Mouse (Mus musculus) adrenal gland, adult (tissue): Measurements from ENCODE around the gene Nol12.
A peak's percentile ranks its signal among the peaks of the same experiment; 100 is the strongest.

Experiments
- DNase-seq, 2 experiments: peaks; one replicate each; pipeline ENCODE4 v3.0.0; 2022 to 2023; ENCODE audit warnings: low spot score in 1 of 2; ENCODE audit not compliant: inconsistent age in 2 of 2

Nol12 gene

GRCm38 (mm10) chr15:78934784-78935320 lies at the start of gene Nol12:
Gene Nol12 (plus strand): TSS chr15:78934933.
- DNase-seq: peak; percentile 83 to 96

DNA sequence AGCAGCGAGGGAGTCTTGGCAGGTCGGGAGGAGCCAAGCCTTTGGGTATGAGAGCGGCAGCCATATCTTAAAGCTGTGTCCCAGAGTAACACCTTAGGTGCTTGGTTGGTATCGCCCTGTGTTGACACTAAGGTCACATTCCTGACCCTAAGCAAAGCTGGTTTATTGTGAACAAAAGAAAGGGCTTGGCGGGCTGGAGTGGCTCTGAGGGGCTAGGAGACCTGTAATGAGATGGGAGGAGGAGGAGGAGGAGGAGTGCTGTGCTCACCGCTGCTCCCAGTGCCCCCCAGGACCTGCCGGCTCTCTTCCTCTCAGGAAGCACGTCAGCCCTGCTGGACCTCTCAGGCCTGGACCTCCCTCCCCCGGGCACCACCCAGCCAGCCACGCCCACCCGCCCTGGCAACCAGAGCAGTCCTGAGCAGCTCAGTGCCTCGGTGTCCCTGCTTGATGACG lies 45.3 kb upstream of the Nol12 start:
- DNase-seq: no peak

- DNase-seq: no peak
Observed at GRCm38 (mm10) chr15:78892440-78892839, 42.3 kb upstream of the Nol12 start.

DNA sequence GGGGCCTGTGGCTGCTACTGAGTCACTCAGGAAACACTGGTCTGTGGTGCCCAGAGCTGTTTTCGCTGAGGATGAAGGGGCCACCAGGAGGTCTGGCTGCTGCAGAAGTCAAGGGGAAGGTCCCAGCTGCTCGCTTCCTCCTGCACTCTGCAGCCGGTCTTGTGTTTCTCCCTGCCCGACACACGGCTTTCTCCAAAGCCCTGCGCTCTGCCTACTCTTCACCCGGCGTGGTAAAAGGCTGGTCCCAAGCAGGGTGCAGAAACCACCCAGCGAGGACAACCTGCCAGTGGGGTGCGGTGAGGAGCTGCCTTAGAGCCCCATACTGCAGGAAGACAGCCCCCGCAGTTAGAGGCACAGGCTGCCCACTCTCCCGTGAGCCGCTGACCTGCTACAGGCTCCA lies 40.0 kb upstream of the Nol12 start:
- peak in 1 of 2 experiments; percentile 35 for DNase-seq

DNA sequence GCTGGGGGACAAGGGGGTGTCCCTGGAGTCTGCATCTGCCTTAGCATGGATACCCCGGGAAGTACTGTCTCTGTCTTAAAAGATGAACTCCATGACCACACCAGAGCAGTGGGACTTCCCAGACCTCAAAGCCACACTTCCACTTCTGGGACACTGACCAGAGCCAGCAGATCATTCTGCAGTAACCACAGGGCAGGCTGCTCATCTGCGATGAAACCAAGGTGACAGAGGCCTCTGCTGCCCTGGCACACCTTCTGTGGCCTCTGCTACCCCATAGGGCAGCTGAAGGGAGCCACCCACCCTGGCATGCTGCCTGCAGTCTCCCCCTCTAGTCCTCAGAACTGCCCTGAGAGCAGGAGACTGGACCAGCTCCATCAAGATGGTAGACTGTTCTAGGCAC lies 39.0 kb upstream of the Nol12 start:
- peak in 1 of 2 experiments; percentile 45 for DNase-seq

- peak in 1 of 2 experiments; percentile 37 for DNase-seq
Observed at GRCm38 (mm10) chr15:78896149-78896548, 38.6 kb upstream of the Nol12 start.

DNA sequence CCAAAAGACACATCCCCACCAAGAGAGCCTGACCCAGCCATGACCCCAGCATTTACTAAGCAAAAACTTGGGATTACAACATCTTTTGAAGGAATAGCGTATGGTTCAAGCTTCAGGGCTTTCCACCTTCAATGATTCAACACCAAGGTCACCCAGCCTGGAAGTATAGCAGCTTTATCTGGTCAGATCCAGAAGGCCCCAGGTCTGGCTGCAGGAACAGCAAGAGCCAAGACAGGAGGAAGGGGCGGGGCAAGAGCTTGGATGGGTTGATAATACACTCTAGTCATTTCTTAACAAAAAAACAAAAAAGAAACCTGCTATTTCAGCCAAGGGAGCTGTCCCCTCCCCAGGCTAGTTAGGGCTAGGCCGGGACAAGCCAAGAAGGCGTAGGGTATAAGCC lies 37.2 kb upstream of the Nol12 start:
- DNase-seq: peak; percentile 56 to 74

- no peak for DNase-seq
Observed at GRCm38 (mm10) chr15:78898507-78899001, 36.2 kb upstream of the Nol12 start.

DNA sequence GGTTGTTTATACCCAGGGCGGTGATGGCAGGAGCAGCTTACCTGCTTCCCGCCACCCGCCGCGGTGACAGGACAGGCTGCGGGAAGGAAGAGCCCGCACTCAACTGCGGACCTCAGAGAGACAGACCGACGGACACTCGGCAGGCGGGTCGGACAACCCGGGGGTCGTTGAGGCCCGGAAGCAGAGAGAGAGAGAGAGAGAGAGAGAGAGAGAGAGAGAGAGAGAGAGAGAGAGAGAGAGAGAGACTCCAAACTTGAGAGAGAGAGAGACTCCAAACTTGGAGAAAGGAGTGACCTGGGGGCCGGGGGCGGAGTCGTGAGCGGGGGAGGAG lies 35.4 kb upstream of the Nol12 start, which contains the start of gene Gm49510:
Gene Gm49510, plus strand, starts transcription at position 259 of the 331 bp plus-strand sequence.
- no peak for DNase-seq

DNA sequence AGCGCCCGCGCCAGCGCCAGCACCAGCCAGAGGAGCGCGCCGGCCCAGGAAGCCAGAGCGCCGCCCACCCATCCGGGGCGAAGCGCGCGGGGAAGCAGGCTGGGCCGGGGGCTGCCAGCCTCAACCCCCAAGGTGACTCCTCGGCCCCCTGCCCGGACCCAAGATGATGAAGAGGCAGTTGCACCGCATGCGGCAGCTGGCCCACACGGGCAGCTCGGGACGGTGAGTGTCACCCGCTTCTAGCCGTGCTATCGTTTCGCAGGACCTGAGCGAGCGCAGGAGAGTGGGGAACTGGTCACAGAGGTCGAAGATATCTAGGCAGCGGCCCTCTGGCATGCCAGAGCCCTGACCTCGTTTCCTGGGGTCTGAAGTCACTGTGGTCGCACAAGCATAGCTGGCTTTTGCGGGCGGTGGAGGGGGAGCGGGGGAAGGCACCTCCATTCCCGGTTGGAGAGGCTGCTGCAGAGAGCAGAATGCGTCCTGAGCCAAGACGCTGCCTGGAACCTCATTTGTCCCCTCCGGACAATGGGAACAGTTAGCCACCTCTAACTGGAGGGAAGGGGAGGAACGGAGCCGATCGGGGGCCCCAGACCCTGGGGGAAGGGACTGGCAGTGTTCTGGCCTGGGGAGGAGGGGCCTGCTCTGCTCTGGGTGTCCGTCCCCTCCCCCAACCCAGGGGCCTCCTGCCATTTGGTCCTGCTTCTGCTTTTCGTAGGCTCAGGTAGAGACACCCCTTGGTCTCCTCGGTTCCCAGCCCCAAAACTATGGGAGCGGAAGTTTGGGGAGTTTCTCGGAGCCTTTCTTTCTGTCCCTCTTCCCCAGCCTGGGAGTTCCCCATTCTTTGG lies 34.8 kb upstream of the Nol12 start, which contains the start of gene Sh3bp1:
Gene Sh3bp1, plus strand, starts transcription at position 29 of the 845 bp plus-strand sequence.
- DNase-seq: peak; percentile 77 to 82

- DNase-seq: no peak
Observed at GRCm38 (mm10) chr15:78900585-78901421, 33.9 kb upstream of the Nol12 start.

- DNase-seq: no peak
Observed at GRCm38 (mm10) chr15:78901422-78901789, 33.3 kb upstream of the Nol12 start.

DNA sequence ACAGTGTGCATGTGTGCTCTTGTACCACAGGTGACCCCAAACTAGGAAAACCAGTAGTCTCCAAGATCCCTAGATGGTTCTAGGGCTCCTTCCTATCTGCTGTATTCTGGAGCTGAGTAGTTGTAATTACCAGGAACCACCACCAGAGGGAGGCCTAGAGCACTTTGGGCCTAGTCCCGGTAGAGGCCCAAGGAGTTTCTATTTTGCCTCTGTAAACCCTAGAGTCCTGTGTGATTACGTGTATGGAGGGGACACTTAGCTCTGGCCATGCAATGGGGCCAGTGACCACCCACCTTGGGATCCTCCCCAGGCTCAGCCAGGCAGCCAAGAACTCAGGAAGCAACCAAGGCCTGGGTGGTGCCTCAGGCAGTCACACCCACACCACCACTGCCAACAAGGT lies 31.5 kb upstream of the Nol12 start:
- DNase-seq: peak; percentile 81 to 94

DNA sequence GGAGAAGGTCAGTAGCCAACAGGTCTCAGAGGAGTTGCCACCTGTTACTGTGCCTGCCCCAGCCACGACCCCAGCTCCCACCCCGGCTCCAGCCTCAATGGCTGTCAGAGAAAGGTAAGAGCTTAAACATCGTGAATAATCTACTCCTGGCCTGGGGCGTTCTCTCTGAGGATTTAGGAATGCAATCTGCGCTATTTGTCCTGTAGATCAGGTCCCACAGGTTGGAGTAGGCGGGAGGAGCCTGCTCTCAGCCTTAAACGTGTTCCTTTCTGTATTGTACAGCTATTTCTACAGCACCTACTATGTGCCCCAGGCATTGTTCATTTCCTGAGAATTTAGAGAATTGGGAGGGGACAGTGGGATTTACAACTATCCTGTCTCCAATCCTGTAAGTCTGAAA lies 26.3 kb upstream of the Nol12 start:
- no peak for DNase-seq

DNA sequence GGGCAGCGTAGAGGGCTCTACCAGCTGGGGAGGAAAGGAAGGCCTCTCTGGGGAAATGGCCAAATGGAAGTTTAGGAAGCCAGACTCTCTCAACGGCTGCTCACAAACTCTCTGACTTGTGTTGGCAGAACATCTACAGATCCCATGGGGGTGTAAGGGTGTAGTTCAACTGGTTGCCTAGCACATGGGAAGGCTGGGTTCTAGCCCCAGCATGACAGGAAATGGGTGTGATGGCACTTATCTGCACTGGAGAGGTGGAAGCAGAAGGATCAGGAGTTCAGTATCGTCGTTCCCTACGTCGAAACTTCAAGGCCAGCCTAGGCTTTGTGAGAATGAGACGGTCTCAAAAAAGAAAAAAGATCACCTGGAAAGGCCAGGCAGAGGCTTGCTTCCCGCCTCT lies 25.8 kb upstream of the Nol12 start:
- no peak for DNase-seq

- peak in 1 of 2 experiments; percentile 61 for DNase-seq
Observed at GRCm38 (mm10) chr15:78912040-78912439, 22.7 kb upstream of the Nol12 start.

DNA sequence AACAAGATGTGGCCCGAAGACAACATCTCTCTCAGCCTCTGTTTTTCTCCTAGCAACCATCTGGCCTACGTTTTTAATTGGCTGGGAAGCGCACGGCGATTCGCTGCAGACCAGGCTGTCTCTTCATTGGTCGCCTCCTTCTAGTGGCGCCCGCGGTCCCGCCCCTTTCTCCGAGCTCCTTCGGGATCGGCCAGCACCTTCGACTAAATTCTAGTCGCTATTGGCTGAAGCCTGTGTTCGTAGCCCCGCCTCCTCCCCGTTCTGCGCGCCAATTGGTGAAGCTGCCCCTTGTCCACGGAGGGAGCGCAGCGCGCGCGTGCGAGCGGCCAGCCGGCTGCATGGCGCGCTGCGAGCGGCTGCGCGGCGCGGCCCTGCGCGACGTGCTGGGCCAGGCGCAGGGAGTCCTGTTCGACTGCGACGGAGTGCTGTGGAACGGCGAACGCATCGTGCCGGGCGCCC lies 21.1 kb upstream of the Nol12 start, which contains the start of gene Pdxp:
Gene Pdxp, plus strand, starts transcription at position 288 of the 459 bp plus-strand sequence.
- peak; percentile 95 for DNase-seq

- DNase-seq: peak; percentile 55 to 60
Observed at GRCm38 (mm10) chr15:78914091-78914822, 20.5 kb upstream of the Nol12 start.

GRCm38 (mm10) chr15:78914823-78915659 lies 19.7 kb upstream of the Nol12 start:
- DNase-seq: peak in 1 of 2 experiments; percentile 52

GRCm38 (mm10) chr15:78915660-78916017 lies 19.1 kb upstream of the Nol12 start:
- DNase-seq: peak; percentile 71 to 90
